Mouse (Mus musculus): ENCODE data around the gene Esam.

Gene Esam

DNA sequence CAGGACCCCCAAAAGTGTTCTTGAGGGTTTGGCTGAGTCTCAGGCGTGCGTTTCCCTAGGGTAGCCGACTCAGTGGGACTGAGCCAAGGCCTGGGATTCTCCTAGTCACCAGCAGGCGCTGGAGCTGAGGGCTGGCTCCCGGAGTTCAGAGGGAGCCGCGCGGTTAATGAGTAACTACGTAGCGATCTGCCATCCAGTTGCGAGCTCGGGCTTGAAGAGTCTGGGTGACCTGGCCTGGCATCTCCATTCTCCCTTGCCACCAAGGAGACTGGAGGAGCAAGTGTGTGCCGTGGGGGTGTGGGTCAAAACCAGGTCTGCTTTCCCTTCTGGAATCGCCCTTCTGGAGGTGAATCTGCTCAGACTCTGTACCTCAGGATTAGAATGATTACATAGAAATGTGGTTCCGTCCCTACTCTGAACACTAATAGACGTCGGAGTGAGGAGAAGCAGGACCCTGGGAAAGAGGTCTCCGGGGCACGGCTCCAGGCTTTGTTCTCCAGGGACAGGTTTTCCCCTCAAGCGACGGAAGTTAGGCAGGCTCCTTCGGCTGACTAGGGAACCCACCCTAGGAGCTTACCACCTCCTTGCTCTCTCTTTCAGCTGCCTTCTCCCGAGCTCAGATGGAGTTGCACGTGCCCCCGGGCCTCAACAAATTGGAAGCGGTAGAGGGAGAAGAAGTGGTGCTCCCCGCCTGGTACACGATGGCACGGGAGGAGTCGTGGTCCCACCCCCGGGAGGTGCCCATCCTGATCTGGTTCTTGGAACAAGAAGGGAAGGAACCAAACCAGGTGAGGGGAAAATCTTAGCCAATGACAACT lies 3.2 kb downstream of the Esam start:
- DNase-seq (ENCODE audit: low spot score in 2 of 2): no peak

DNA sequence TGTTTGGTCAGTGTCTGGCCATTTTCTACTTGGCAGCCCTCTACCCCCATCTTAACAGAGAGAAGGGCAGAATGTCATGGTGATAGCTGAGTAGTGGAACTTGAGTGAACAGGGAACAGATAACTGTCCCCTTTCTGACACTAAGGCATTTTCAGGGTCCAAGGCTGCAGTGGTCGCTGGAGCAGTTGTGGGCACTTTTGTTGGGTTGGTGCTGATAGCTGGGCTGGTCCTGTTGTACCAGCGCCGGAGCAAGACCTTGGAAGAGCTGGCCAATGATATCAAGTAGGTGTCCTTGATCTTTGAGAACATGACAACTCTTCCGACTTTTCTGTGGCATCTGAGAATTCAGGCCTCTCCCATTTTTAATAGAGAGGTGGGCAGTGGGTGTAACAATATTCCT lies 9.0 kb downstream of the Esam start:
- DNase-seq (ENCODE audit: low spot score in 2 of 2): no peak

DNA sequence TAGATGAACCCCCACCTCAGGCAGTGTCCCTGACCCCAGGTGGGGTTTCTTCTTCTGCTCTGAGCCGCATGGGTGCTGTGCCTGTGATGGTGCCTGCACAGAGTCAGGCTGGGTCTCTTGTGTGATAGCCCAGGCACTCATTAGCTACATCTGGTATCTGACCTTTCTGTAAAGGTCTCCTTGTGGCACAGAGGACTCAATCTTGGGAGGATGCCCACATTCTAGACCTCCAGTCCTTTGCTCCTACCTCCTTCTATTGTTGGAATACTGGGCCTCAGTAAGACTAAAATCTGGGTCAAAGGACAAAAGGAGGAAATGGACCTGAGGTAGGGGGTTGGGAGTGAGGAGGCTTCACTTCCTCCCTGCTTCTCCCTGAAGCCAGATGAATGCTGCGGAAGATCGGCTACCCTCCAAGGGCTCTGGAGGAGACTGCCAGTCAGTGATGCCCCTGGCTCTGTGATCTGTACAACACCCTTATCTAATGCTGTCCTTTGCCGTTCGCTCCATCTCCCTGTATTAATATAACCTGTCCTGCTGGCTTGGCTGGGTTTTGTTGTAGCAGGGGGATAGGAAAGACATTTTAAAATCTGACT lies 9.9 kb downstream of the Esam start:
- DNase-seq (ENCODE audit: low spot score in 2 of 2): no peak

DNA sequence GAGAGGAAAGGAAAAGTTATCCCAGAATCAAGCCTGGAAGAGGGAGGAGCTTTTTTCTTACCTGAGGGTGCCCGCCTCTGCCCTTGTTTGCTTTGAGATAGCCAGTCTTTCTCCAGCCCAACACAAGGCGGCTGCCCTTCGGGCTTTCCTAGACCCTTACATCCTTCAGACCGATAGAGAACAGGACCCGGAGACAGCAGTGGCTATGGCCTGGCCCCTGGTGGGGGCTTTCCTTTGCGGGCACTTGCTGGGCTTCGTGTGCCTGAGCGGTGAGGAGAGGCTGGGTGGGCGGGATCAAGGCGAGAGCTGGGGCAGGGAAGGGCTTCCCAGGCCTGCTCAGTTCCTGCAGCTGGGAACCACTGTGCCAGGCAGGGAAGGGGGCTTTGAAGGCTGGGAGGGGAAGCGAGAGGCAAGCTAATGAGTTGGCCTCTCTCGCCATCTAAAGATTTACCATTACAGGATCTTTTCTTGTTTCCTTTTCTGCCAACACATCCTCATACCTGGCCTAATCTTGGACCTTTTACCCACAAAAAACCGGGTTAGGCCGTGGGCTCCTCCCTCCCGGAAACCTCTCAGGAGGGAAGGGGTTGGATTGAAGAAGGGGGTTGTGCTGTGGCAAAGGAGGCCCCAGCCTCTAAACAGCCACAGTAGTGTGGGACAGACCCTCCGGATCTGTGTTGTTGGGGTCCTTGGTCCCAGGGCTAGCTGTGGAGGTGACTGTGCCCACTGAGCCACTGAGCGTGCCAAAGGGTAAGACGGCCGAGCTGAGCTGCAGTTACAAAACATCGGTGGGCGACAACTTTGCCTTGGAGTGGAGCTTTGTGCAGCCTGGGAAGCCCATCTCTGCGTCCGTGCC lies 11.5 kb downstream of the Esam start, which contains the start of gene Vsig2:
Gene Vsig2, plus strand, starts transcription at position 86 of the 856 bp plus-strand sequence.
- DNase-seq (ENCODE audit: low spot score in 2 of 2): no peak

DNA sequence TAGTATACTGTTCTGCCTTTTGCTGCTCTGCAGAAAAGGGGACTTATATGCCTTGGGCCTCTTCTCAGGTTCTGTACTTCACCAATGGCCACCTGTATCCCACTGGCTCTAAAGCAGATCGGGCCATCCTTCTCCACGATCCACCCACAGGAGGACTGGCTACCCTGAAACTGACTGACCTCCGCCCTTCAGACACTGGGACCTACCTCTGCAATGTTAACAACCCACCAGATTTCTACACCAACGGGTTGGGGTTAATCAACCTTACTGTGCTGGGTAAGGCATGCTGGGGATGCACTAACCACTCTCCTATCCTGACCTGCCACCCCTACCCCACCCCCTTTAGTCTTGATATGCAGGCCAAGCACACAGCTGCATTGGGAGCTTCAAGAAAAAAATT lies 12.3 kb downstream of the Esam start:
- DNase-seq (ENCODE audit: low spot score in 2 of 2): no peak

DNA sequence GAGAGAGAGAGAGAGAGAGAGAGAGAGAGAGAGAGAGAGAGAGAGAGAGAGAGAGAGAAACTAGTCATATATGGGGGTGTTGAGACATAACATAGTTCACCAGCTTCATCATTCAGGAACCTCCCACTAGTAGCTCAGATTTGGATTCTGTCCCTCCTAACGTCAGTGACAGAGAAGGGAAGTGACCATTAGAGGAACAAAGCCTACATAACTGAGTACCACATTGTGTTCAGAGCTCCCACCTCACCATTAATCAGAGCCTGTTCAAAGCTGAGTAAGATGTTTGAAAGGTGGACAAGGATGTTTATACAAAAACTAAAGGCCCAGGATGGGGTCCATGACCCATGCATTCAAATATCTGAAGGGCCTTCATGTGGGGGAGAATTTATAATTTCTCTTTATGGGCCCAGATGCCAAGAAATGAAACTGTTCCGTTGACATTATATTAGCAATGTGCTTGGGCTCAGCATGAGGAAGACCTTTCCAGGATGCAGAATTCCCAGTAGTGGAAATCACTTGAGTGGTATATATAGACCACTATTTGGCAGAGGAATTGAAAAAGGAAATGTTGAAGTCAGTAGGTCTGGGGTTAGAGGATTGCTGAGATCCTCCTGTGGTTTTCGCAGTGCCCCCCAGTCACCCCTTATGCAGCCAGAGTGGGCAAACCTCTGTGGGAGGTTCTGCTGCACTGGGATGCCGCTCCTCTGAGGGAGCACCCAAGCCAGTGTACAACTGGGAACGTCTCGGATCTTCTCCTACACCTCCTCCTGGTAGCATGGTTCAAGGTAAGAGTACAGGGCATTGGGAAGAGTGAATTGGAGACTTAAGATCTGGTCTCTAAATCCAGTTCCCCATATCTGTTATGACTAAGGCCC lies 13.1 kb downstream of the Esam start:
- DNase-seq (ENCODE audit: low spot score in 2 of 2): no peak

DNA sequence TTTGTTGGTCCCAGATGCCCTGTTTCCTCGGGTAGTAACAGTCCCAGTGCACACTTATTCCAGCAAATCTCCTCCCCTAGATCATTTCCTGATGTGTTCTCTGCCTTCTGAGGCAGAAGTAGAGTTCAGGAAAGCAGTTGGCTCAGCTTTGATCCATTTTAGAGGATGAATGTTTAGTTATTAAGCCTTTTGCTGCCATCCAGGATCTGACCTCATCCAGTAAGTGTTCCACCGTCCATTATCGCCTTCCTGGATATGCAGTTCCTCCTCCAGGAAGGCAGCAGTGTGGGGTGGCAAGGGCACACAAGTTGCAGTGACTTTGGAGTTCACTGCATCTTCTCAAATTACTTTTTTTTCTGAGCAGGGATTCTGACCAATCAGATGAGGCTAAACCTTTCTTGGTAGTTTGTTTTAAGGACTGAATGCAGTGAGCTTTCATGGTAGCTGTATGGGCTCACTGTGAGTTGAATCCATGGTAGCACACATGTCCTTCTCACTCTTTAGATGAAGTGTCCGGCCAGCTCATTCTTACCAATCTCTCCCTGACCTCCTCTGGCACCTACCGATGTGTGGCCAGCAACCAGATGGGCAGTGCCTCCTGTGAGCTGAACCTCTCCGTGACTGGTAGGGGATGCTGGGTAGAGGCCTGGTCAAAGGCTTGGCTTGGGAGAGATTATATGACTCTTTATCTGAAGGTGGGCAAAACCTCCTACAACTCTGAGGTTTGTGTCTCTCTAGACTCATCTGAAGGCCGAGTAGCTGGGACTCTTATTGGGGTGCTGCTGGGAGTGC lies 14.2 kb downstream of the Esam start:
- DNase-seq (ENCODE audit: low spot score in 2 of 2): no peak

DNA sequence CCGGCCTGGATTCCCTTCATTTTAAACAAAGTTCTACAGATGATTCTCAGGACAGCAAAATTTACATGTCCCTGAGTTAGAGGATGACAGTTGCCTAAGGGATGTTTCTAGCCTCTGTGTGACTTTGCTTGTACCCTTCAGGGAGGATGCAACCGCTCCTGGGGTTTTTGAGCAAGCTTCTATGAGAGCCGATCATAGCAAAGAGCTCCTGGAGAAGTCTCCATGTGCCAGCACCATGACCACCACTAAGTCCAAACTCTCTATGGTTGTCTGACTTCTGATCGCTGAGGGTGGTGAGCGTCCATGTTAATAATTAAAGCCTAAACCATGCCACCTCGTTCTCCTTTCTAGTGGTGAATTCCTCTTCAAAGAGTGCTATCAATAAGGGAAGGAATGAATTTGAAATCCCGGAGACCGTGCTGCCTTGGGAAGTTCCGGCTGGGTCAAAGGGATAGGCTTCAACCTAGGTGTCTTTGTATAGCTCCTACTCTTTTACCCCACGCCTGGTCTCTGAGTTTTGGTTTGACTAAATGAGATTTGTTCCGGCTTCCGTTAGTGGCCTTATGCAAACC lies 16.1 kb downstream of the Esam start:
- no peak for DNase-seq (ENCODE audit: low spot score in 2 of 2)

DNA sequence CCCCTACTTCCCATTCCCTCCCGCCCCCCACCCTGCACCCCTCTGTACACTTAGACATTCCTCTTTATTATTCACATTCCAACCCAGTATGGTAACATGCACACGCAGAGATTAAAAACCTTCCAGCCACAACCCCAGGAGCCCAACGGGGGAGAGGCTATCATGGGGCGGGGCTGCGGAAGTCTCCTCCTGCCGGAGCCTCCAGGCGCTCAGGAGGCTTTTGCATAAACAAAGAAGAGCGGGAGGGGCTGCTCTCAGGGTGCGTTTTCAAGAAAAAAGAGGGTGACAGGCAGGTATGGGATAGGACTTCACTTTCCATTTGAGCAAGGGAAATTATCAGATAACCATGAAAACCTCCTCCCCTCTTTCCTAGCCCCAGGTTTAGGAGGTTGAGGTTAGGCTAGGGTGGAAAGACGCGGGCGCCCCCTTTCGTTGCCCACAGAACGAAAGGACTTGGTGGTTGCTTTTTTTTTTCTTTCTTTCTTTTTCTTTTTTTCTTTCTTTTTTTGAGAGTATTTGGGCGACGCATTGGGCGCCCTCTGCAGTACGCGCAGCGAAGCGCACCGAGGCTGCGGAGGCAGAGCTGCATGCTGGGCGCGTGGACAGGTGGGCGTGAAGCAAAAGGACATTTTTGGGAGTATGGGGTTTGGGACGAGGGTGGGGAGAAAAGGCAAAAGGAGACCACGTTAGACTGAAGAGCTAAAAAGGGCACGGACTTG lies 16.7 kb downstream of the Esam start:
- peak; percentile 29 to 51 for DNase-seq (ENCODE audit: low spot score in 2 of 2)

DNA sequence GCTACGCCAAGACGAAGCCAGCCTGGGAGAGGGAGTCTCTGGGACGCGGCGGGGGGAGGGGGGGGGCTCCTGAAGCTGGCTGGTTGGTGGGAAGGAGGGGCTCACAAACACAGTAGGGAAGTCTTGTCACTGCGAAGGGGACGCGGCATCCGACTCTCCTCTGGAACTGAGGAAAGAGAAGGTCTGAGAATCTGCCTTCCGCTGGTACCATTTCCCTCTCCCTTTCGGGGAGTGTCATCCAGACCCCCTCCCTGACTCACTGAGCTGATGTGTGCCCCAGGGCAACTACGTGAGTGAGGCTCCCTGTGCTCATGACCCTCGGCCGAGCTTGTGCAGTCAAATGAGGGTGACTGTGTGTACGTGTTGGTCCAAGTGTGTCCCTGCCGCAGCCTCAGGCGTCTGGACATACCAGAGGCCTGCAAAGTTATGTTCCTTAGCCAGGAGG lies 17.3 kb downstream of the Esam start:
- no peak for DNase-seq (ENCODE audit: low spot score in 2 of 2)

DNA sequence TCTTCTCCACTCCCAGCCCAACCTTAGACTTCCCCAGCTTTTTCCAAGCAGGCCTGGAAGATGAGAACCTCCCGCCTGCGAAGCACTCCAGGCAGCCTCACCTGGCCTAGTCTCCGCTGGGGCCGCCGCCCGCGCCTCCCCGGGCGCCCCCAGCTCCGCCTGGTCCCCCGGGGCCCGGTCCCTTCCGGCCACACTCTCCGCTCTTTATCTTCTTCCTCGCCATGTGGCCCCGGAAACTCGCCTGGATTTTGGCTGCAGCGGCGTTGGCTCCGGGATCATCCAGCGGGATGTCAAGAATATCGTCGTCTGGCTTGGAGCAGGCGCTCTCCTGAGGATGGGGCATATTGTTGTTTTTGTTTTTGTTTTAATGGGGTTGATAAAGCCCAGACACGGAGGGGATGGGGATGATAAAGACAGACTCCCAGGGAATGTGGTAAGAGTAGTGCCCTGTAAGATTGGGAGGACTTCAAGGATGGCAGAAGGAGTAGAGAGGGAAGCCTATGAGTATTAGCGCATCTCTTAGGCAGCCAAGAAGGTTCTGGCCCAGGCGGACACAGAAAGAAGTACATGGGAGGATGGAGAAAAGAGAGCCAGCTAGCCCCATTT lies 18.1 kb downstream of the Esam start:
- DNase-seq (ENCODE audit: low spot score in 2 of 2): no peak

DNA sequence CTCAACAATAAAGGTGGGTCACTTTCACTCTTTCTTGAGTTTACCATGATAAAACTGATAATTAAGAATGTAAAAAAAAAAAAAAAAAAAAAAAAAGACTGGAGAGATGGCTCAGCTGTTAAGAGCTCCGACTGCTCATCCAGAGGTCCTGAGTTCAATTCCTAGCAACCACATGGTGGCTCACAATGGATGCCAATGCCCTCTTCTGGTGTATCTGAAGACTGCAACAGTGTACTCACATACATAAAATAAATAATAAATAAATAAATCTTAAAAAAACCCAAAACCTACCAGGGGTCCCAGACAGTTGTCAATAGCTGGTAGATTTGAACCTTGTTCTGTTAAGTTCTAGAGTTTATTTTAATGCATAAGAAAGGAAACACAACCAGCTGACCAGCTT lies 19.0 kb downstream of the Esam start:
- DNase-seq (ENCODE audit: low spot score in 2 of 2): no peak

DNA sequence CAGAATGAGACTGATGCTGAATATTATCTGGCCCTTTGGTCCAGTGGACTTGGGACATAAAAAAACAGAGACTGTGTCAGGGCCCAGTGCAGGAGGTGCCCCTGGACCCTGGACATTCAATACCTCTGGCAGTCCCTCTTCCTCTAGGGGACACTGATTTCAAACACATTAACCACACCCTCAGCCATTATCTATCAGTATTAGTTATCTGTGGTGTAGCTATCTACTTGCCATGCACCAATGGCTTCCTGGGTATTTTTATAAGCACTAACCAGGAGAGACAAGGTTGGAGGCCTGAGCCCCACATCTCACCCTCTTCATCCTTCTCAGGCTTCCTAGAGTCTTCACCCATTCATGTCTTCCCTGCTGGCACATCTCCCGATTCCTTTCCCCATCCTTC lies 22.6 kb downstream of the Esam start:
- DNase-seq (ENCODE audit: low spot score in 2 of 2): no peak

DNA sequence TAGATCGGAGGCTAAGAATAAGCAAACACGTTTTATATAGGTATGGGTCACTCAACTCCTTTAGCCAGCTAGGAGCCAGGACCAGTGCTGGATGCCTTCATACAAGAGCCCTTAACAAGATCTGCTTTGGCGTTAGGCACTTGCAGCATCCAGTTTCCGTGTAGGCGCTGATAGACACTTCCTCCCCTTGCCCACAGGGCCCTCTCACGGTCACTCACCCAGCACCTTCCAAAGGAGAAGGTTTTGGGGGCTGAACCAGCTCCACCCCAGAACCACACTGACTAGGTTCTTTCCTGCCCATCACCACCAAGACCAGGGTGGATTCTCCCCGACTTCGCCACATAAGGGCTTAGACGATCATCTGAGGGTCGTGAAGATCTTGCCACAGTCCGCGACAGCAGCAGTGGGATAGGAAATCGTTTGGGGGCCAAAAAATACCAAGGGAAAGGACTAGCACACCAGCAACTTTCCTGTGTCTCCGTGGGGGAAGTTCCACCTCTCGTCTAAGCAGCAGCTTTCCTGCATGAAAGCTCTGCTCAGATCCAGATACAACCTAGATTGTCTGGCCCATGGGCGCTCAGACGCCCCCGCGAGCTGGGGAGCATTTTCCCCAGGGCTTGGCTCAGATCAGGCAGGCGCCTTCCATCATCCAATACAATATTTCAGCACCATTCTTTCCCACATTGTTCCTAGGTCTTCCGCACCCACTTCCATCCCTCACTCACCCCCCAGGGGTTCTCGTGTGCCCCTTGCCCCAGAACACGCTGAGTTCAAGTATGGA lies 24.1 kb downstream of the Esam start:
- peak in 1 of 2 experiments; percentile 21 for DNase-seq (ENCODE audit: low spot score in 2 of 2)

DNA sequence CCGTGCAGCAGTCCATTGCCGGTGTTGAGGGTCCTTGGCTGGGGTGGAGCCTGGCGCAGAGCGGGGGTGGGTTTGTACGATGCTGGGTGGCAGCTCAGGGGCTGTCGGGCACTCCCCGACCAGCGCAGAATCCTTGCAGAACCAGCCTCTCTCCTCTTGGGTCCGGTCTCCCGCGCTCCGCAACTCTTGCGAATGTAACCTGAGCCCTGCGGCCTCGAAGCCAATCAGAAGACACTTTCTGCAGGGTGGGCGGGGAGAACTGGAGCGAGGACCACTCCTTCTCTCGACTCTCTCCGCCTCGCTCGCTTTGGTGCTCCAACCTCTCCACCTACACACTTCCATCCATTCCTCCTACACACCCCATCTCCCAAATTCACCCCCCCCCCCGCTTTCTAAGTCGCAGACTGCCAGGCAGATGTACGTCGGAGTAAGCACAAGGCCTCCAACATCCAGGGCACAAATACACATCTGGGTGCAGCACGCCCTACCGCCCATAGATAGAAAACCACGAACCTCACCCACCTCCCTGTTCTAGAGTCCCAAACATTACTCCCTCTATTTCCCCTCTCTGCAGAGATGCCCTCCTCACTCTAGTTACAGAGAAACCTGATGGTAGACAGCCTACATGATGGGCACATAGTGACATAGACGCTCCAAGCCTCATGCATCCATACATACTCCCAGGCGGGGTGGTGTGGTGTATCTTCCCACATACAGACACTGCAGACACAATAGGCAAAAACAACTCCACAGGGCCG lies 24.8 kb downstream of the Esam start, which contains the start of gene Nrgn:
Gene Nrgn, minus strand, starts transcription at position 369 of the 758 bp plus-strand sequence.
- peak; percentile 24 to 26 for DNase-seq (ENCODE audit: low spot score in 2 of 2)

DNA sequence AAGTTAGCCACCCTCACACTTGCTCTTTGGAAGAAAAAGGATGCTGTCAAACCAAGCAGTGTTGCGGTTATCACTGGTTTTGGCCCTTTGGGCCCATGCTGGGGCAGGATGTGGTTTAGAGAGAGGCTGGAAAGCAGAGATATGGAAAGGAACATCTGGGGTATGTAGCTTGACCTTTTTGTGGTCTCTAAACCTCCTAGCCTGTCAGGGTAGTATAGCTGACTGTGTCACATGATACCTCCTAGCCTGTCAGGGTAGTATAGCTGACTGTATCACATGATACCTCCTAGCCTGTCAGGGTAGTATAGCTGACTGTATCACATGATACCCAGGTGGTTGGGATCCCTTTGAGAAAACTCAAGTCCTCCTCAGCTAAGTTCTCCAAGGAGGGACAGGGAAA lies 26.4 kb downstream of the Esam start:
- peak; percentile 37 to 61 for DNase-seq (ENCODE audit: low spot score in 2 of 2)

Data from natural killer cell, adult 2 months (primary cell).